Mouse (Mus musculus): Measurements from ENCODE around the gene Olfr1499.
"Not testable (repeated sequence)": the region's sequence is repeated elsewhere in the genome, so short reads cannot be mapped to it uniquely, and the experiment has no call there.

- not testable (repeated sequence) for TF ChIP-seq POLR2A (IDR thresholded peaks at IDR 0.05; ENCODE audit: low read depth, low read length); CTCF (IDR thresholded peaks at IDR 0.05; ENCODE audit: extremely low read depth, insufficient read depth, insufficient read length, insufficient replicate concordance)
Observed at GRCm38 (mm10) chr19:13850592-13850991, 31.3 kb upstream of the Olfr1499 start, which contains the start of gene Olfr1501.
